31 mouse cellular contexts compared by ENCODE assay signal in the genomic region with DNA sequence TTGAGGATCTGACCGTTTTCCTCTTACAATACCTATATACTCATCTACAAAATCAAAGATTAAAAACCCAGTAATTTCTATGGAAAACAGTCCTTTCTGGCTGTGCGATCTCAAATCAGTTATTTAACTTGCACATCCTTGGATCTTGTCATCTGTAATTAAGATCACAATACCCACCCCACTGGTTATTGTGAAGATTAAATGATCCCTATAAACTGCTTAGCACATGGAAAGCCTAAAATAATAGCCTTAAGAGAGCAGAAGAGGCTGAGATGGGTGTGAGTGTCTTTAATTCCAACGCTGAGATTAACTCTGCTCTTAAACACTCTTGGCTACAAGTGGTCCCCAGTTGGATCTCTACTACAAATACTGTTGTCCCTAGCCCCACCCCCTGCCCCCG.
"Had no signal": no experiment of that assay in that cellular context is flagged by ENCODE, and none has a peak within 500 bp of the region (broad histone marks: within the 10 kb centered on the region; RNA-seq: fewer than 3 reads in every experiment).

No protein-coding gene starts in this region.

- H3K9ac ChIP-seq: limb, embryonic 12.5 days; limb, embryonic 13.5 days; limb, embryonic 15.5 days; liver, embryonic 12.5 days; liver, embryonic 13.5 days; liver, embryonic 14.5 days; liver, embryonic 15.5 days; liver, postnatal 0 days; lung, embryonic 14.5 days; lung, embryonic 15.5 days; midbrain, embryonic 12.5 days; midbrain, embryonic 13.5 days; midbrain, embryonic 15.5 days had no signal

- H3K9me3 ChIP-seq: limb, embryonic 10.5 days; limb, embryonic 12.5 days; limb, embryonic 13.5 days; limb, embryonic 15.5 days; liver, embryonic 12.5 days; liver, embryonic 13.5 days; liver, embryonic 15.5 days; lung, embryonic 15.5 days; megakaryocyte, embryonic 14.5 days; midbrain, embryonic 10.5 days; midbrain, embryonic 12.5 days; midbrain, embryonic 13.5 days; midbrain, embryonic 15.5 days had no signal

- H3K4me3 ChIP-seq: limb, embryonic 10.5 days; limb, embryonic 12.5 days; limb, embryonic 13.5 days; limb, embryonic 15.5 days; liver, embryonic 12.5 days; liver, embryonic 13.5 days; liver, embryonic 15.5 days; lung, embryonic 15.5 days; megakaryocyte, embryonic 14.5 days; midbrain, embryonic 10.5 days; midbrain, embryonic 12.5 days; midbrain, embryonic 13.5 days; midbrain, embryonic 15.5 days; myocyte had no signal

- DNase-seq: left cerebral cortex, postnatal 4 days; liver; liver, embryonic 13.5 days; liver, postnatal 0 days; lung, adult 18-20 months; lung, adult 2 months; lung, embryonic 14.5 days; lung, postnatal 10 days; lung, postnatal 14 days; lung, postnatal 36 days; lung, postnatal 4 days; midbrain, embryonic 14.5 days had no signal

- H3K27me3 ChIP-seq: limb, embryonic 12.5 days; limb, embryonic 13.5 days; limb, embryonic 15.5 days; liver, embryonic 12.5 days; liver, embryonic 13.5 days; liver, embryonic 15.5 days; lung, embryonic 15.5 days; midbrain, embryonic 15.5 days had no signal

- H3K4me1 ChIP-seq: limb, embryonic 10.5 days; limb, embryonic 12.5 days; limb, embryonic 13.5 days; limb, embryonic 15.5 days; liver, embryonic 12.5 days; liver, embryonic 13.5 days; liver, embryonic 15.5 days; lung, embryonic 15.5 days; megakaryocyte, embryonic 14.5 days had no signal

- H3K27ac ChIP-seq: limb, embryonic 10.5 days; limb, embryonic 12.5 days; limb, embryonic 13.5 days; limb, embryonic 15.5 days; liver, embryonic 12.5 days; liver, embryonic 13.5 days; liver, embryonic 14.5 days; liver, embryonic 15.5 days; lung, embryonic 15.5 days; macrophage; midbrain, embryonic 15.5 days had no signal

- H3K4me2 ChIP-seq: limb, embryonic 12.5 days; limb, embryonic 13.5 days; limb, embryonic 15.5 days; liver, embryonic 11.5 days; liver, embryonic 12.5 days; liver, embryonic 13.5 days; liver, embryonic 15.5 days; lung, embryonic 14.5 days; lung, embryonic 15.5 days; midbrain, embryonic 11.5 days; midbrain, embryonic 12.5 days; midbrain, embryonic 13.5 days; midbrain, embryonic 15.5 days had no signal

- H3K36me3 ChIP-seq: limb, embryonic 10.5 days; limb, embryonic 12.5 days; limb, embryonic 13.5 days; limb, embryonic 15.5 days; liver, embryonic 12.5 days; liver, embryonic 13.5 days; liver, embryonic 15.5 days; lung, embryonic 15.5 days; midbrain, embryonic 10.5 days; midbrain, embryonic 12.5 days; midbrain, embryonic 13.5 days; midbrain, embryonic 15.5 days had no signal

- ATAC-seq: liver, embryonic 12.5 days; liver, postnatal 0 days; lung, postnatal 0 days; midbrain, embryonic 15.5 days; midbrain, embryonic 16.5 days had no signal
